Mouse (Mus musculus) left cerebral cortex, postnatal 36 days (tissue): ENCODE data around the gene Foxn1. TPM values are rescaled to one million over a fixed set of nuclear protein-coding genes. Genes with fewer than 3 reads are reported as not detected.
A peak's percentile ranks its signal among the peaks of the same experiment; 100 is the strongest.

ENCODE experiments used
- DNase-seq, 2 experiments: peaks; one replicate each; pipeline ENCODE4 v3.0.0; 2021 to 2022; ENCODE audit warnings: low spot score in 2 of 2, mixed read lengths in 1 of 2
- intact Hi-C: fragments of 180-260 bp; cut with DNase I; formaldehyde crosslinking; loops from one replicate; pipeline ENCODE4 v1.15.1; 2025
- total RNA-seq, 2 experiments: library from RNA; stranded (reverse); gene quantifications; 2 replicates each; pipeline ENCODE4 v1.2.3; 2021

Gene Foxn1
- total RNA-seq, result not detected

GRCm38 (mm10) chr11:78386508-78387043 lies at the start of gene Foxn1:
Foxn1 (minus strand) TSS chr11:78386558.
- no peak for DNase-seq
- intact Hi-C loops, result no loop called here

- intact Hi-C loops, result no loop called here
Measured at GRCm38 (mm10) chr11:78435776-78436349, 49.5 kb upstream of the Foxn1 start.

GRCm38 (mm10) chr11:78434052-78434451 lies 47.7 kb upstream of the Foxn1 start:
- intact Hi-C loops, result no loop called here
- DNase-seq, result no peak

More at GRCm38 (mm10) chr11:78435776-78436349, 49.5 kb upstream of the Foxn1 start:
- DNase-seq, result no peak

GRCm38 (mm10) chr11:78431176-78431575 lies 44.8 kb upstream of the Foxn1 start:
- no peak for DNase-seq
- intact Hi-C loops, result no loop called here

- DNase-seq, result no peak
- intact Hi-C loops, result no loop called here
Measured at GRCm38 (mm10) chr11:78430195-78430878, 44.0 kb upstream of the Foxn1 start.

- DNase-seq, result no peak
- intact Hi-C loops, result no loop called here
Measured at GRCm38 (mm10) chr11:78428309-78428708, 42.0 kb upstream of the Foxn1 start.

GRCm38 (mm10) chr11:78427655-78428054 lies 41.3 kb upstream of the Foxn1 start:
- no peak for DNase-seq
- intact Hi-C loops, result no loop called here

- DNase-seq, result no peak
- intact Hi-C loops, result no loop called here
Measured at GRCm38 (mm10) chr11:78425572-78425971, 39.2 kb upstream of the Foxn1 start.

GRCm38 (mm10) chr11:78424352-78424751 lies 38.0 kb upstream of the Foxn1 start:
- intact Hi-C loops, result no loop called here
- DNase-seq, result peak; percentile 13 to 14

- intact Hi-C loops, result no loop called here
- no peak for DNase-seq
Measured at GRCm38 (mm10) chr11:78422055-78422819, 35.9 kb upstream of the Foxn1 start, which contains the start of gene Slc13a2. Slc13a2 (minus strand) TSS chr11:78422217.

- no peak for DNase-seq
- intact Hi-C loops, result no loop called here
Measured at GRCm38 (mm10) chr11:78421201-78422009, 35.0 kb upstream of the Foxn1 start.

- intact Hi-C loops, result no loop called here
- no peak for DNase-seq
Measured at GRCm38 (mm10) chr11:78420263-78420889, 34.0 kb upstream of the Foxn1 start.

GRCm38 (mm10) chr11:78416854-78417253 lies 30.5 kb upstream of the Foxn1 start:
- intact Hi-C loops, result no loop called here
- no peak for DNase-seq

- peak; percentile 14 to 30 for DNase-seq
- intact Hi-C loops, result no loop called here
Measured at GRCm38 (mm10) chr11:78412861-78413260, 26.5 kb upstream of the Foxn1 start.

GRCm38 (mm10) chr11:78412324-78412850 lies 26.0 kb upstream of the Foxn1 start:
- intact Hi-C loops, result no loop called here
- DNase-seq, result no peak

- DNase-seq, result peak in 1 of 2 experiments; percentile 23
- intact Hi-C loops, result no loop called here
Measured at GRCm38 (mm10) chr11:78411606-78412323, 25.4 kb upstream of the Foxn1 start.

GRCm38 (mm10) chr11:78408256-78409240 lies 22.2 kb upstream of the Foxn1 start:
- intact Hi-C loops, result no loop called here
- DNase-seq, result no peak
